Mouse (Mus musculus): Measurements from ENCODE around the gene Aoc3.
"Not testable (repeated sequence)": the region's sequence is repeated elsewhere in the genome, so short reads cannot be mapped to it uniquely, and the experiment has no call there.

The Aoc3 gene

DNA sequence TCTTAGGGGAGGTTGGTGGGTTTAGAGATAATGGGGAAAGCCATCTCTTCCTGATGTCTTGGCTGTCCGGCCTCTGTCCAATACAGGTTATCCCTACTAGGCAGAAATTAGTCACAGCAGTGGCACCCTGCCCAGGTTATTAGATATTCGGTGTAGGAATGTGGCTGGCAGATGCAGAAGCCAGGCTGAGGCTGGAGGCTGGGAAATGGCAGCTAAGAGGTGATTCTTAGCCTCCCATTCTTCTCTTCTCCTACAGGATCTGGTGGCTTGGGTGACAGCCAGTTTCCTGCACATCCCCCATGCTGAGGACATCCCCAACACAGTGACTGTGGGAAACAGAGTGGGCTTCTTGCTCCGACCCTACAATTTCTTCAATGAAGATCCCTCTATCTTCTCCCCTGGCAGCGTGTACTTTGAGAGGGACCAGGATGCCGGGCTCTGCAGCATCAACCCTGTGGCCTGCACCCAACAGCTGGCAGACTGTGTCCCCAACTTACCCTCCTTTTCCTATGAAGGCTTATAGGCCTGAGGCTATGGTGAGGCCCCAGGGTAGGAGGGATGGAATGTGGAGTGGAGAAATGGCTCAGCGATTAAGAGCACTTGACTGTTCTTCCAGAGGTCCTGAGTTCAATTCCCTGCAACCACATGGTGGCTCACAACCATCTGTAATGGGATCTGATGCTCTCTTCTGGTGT is 1.3 kb upstream of the Aoc3 start:
- peak; percentile 69 for DNase-seq (ENCODE audit: low read depth)

DNA sequence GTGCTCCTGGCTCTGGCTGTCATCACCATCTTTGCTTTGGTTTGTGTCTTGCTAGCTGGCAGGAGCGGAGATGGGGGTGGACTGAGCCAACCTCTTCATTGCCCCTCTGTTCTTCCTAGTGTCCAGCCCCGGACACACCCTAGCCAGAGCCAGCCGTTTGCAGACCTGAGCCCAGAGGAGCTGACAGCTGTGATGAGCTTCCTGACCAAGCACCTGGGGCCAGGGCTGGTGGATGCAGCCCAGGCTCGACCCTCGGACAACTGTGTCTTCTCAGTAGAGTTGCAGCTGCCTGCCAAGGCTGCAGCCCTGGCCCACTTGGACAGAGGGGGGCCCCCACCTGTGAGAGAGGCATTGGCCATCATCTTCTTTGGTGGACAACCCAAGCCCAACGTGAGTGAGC is 556 bp downstream of the Aoc3 start:
- DNase-seq (ENCODE audit: low read depth) = not testable (repeated sequence)

DNA sequence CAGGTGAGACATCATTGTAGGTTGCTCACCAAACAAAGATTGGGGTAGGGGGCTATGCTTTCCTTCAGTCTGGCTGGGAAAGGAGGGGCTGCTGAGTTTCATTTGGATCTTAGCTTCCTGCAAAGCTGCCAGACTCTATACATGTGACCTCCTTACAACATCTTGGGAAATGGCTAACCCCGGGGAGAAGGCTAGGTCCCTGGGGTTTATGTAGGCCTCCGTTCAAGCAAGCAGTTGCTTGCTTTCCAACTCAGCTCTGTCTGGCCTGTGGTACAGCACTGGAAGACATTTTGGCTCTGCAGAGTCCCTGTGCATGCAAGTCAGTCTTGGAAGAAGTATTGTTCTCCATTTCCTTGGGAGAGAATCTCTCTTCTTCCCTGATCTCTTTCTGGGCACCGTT is 2.1 kb downstream of the Aoc3 start:
- no peak for DNase-seq (ENCODE audit: low read depth)

DNA sequence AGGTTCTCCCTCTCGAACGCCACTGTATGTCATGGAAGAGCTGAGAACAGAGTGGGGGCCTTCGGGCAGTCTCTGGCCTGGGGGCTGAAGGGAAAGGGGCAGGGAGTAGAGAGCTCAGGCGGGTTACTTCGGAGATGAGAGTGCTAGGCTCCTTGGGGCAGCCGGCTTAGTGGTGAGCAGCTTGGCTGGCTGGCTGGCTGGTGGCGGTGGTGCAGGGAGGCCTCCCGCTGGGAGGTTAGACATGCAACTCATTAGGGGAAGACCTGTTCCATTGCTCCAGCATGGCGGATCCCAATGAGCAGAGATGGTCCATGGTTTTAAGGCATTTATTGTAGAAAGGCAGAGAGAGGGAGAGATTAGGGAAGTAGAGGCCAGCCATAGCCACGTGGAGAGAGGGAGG is 3.6 kb downstream of the Aoc3 start:
- DNase-seq (ENCODE audit: low read depth) = no peak

DNA sequence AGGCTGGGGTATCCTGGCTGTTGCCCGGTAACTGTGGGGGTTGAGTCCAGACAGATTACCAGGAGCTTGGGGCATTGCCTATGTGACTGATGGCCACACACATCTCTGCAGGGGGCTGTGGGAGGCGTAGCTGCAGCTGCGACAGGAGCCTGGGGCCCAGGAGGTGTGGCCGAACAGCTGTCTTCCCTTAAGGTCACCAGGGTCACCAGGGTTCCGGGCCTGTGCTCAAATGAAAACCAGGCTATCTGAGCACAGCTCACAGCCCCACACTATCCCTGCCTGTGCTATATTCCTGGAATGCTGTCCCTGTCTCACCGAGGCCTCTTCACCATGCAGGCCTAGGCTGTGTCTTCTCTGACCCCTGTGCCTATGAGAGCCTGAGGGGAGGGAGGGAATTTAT is 4.1 kb downstream of the Aoc3 start:
- no peak for DNase-seq (ENCODE audit: low read depth)

DNA sequence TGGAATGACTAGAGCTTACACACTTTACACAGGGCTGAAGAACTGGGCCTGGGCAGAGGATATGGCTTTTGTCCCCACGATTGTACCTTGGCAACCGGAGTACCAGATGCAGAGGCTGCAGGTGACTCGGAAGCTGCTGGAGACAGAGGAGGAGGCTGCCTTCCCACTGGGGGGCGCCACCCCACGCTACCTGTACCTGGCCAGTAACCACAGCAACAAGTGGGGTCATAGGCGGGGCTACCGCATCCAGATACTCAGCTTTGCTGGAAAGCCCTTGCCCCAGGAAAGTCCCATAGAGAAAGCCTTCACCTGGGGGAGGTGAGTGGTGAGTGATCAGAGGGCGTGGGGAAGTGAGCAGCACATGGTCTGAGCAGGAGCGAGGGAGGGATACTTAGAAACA is 5.3 kb downstream of the Aoc3 start:
- no peak for DNase-seq (ENCODE audit: low read depth)

DNA sequence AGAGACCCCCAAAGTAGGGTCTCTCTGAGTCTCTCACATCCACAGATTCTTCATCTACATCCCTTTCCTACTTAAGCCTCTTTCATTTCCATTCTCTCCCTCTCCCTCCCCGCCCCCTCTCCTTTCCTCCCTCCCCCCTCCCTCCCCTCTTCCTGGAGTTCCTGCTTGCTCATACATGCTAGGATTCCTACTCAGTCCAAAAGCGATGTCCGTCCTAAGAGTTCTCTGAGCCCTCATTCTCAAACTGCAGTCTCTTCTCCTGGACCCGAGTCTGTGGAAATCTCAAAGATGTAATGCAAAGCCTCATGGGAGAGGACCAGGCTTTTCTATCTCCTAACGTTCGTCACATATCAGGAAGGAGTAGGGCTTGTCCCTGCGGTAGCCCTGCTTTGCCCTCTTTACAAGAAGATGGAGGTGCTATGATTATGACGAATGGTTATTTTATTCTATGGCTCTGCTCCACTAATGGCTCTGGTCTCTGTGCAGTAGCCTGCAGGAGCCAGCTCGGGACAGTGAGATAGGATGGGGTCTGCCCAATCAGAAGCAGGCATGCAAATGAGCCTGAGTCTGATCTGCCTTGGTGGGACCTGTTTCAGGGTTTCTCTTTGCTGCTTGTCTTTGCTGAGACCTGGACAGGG is 7.8 kb downstream of the Aoc3 start:
- no peak for DNase-seq (ENCODE audit: low read depth)

DNA sequence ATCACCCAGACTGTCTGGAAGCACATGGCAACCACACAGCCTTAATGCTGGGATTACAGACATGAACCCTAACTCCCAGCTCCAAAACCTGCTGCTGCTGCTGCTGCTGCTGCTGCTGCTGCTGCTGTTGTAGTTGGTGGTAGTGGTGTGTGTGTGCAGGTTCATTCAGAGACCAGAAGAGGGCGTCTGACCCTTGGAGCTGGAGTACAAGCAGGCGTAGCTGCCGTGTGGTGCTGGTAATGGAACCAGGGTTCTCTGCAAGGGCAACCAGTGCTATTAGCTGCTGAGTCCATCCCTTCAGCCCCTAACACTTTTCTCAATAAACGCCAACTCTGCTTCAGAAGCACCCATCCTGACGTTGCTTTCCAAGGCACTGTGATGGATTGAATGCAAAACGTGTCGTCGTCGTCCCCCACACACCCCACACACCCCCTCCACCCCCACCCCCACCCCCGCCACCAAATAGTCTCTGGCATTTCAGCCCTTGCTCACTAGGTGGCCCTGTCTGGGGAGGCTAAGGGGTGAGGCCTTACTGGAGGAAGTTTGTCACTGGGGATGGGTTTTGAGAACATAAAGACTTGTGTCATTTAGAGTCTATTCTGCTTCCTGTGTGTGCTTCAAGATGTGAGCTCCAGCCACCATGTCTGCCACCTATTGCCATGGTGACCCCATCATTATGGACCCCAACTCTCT is 16.8 kb downstream of the Aoc3 start:
- no peak for DNase-seq (ENCODE audit: low read depth)

DNA sequence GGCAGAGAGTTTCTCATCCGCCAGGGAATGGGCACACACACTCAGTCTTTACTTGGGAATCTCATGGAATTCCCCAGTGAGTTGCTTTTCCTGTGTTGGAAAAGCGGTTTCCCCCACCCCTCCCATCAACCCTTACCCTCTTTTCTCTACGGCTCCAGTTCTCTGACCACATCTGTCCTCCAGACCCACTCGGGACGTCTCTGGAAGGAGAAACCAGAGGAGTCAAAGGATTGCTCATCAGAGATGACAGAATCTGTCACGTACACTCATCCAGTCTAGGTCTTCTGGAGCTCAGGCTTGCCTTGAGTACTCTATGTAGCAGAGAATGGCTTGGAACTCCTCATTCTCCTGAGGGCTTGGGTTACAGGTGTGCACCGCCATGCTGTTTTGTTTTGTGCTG is 18.4 kb downstream of the Aoc3 start:
- no peak for DNase-seq (ENCODE audit: low read depth)

DNA sequence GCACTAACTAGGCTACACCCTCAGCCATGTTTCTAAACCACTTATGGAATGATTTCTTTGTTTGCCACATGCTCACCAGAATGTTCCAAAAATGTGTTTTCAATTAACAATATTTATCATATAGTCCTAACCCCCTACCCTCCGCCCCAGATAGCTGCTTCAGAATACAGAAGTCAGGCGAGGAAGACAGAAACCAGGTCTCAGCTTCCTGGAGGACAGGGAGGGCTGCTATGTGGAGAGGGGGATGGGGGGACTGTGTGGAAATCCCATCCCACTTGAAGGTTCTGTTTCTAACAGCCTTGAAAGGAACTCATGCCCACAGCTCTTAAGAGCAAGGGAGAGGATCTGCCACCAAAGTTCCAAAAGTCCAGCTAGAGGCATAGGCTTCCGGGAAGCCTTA is 18.8 kb downstream of the Aoc3 start:
- no peak for DNase-seq (ENCODE audit: low read depth)

DNA sequence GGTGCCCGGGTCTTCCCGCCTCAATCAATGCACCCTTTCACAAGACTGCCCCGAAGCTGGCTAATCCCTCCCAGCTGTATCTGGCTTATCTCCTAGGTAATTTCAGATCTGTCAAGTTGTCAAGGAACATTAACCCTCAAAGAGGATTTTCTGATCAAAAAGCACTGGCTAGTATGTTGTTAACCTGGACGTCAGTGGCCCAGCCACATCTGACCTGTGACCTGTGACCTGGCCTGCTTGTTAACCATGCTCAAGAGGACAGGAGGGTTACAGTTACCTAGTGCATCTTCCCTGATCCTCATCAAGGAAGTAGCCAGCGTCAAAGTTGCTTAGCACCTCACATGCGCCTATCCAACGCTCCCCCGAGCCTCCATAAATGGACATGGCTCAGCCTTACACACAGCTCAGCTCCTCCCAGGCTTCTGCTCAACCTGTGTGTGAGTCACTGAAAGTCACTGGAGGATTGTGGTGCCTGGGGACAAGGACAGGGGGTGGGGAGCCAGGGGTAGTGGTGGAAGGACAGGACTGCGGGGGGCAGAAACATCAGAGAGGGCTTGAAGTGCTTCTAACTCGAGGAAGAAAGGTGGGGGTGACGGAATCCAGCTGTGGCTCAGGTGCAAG is 20.8 kb downstream of the Aoc3 start:
- no peak for DNase-seq (ENCODE audit: low read depth)

DNA sequence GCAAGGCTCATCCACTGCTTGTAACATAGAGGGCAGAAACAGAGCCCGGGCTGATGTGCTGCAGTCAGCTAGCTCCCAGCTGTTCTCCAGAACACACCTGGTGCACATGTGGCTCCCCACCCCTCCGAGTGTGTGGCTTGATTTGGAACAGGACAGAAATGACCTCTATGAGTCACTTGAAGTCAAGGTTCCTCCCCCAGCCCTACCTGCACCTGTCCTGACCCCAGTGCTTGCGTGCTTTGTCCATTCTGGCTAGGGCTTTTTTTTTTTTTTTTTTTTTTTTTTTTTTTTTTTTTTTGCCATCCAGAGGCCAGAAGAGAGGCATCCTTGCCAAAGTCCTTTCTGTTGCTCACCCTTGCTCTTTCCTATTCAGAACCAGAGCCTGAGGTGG is 21.3 kb downstream of the Aoc3 start:
- no peak for DNase-seq (ENCODE audit: low read depth)

DNA sequence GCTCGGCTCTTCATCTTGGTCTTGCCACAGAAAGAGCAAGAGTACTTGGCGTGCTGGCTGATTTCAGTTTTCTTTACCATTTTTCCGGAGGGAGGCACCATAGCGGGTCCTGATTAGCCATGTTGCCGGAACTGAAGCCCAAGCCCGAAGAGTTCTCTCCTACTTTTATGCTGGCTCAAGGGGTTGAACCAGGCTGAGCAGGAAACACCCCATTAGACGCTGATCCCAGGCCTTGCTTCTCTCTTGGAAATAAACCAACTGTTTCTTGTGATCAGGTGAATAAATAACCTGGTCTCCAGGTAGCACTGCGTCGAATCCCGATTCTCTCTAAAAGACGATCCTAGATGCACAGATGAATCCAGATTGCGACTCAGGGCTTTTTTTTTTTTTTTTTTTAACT is 23.0 kb downstream of the Aoc3 start:
- no peak for DNase-seq (ENCODE audit: low read depth)

DNA sequence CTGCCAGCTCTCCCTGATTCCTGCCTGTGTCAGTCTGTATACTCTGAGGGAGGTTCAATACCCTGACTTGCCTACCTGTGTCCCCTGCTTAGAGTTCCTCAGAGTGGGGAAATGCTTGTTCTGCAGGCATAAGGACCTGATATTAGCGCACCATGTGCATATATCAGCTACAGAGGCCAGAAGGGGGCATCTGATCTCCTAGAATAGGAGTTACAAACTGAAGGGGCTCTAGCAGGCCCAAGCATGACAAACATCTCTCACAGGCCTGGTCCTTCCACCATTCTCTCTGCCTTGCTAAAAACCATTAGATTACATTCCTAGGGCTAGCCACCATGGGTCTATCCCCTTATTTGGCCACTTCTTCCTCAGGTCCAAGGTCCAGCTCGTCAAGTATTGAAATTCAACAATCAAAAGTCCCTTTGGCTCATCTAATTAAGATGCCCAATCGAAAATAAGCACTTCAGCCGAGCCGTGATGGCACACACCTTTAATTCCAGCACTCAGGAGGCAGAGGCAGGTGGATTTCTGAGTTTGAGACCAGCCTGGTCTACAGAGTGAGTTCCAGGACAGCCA is 24.1 kb downstream of the Aoc3 start:
- DNase-seq (ENCODE audit: low read depth) = no peak

DNA sequence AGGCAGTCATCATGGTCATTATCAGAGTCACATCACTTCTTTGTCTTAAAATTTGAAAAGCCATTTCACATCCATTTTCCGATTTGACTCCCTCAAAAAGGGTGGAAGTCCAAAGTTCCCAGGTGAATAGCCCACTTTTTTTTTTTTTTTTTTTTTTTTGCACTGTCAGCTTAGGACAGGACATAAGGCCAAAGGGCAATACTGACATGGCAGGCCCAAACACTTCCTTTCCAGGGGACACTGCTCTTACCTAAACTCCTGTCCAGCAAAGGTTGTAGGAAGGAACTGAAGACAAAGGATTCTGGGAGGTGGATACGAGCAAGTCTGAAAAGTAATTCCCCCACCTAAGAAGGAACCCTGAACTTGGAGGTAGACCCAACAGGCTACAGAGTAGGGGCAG is 25.5 kb downstream of the Aoc3 start:
- no peak for DNase-seq (ENCODE audit: low read depth)

DNA sequence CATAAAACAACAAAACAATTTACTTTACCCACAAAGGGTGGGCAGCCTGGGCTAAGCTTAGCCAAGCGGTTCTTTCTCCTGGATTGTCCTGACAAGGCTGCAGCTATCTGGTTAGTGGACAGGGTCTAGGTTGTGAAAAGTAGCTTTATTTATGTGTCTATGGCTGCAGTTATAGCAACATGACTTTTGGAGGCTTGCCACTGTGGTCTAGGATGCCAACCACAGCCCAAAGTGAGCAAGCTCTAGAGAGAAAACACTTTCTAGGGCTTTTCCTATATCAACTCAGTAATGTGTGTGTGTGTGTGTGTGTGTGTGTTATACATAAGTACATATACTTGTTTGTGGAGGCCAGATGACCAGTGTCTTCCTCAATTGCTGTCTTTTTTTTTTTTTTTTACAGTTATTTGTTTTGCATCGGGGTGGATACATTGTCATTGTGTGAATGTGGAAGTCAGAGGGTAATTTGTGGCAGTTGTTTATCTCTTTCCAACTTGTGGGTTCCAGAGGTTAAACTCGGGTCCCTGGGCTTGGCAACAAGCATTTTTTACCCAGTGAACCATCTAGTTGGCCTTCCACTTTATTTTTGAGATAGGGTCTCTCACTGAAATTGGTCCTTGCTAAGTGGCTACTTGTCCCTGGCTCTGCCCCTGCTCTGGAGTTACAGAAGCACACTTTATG is 27.2 kb downstream of the Aoc3 start:
- DNase-seq (ENCODE audit: low read depth) = peak; percentile 17

DNA sequence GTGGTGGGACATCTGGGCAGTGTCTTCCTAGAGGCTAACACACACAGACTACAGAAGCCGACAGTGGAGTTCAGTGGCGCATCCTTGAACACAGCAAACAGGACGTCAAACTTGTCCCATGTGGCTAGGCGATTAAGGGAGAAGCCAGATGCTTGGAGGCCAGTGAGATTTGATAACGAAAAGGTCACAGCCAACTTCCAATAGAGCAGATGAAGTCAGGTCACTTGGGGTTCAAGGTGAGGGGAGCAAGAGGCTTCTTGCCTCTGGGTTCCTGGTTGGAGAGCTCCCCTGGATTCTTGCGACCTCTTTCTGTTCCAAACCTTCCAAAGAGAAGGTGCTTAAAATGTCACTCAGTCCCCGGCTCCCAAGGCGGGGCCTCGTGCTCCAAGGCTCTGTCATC is 29.4 kb downstream of the Aoc3 start:
- no peak for DNase-seq (ENCODE audit: low read depth)

DNA sequence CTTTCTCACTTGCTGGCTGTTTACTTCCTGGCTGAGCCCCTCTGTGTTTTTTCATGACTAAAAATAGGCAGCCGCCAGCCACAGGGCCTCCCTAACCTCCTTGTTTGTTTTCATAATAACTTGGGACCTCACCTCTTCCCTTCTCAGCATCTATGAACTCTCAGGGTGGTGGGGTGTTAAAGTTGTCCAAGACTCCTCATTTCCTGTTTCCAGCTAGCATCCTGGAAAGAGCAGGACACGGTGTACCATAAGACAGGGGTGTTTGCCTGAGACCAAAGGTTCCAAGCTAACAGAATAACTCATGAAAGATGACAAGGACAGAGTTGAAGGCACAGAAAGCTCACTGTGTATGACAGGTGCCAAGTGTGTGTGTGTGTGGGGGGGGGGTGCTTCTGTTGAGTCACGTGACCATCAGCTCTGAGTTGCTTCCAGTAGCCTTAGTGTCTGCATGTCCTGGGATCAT is 30.3 kb downstream of the Aoc3 start:
- no peak for DNase-seq (ENCODE audit: low read depth)

DNA sequence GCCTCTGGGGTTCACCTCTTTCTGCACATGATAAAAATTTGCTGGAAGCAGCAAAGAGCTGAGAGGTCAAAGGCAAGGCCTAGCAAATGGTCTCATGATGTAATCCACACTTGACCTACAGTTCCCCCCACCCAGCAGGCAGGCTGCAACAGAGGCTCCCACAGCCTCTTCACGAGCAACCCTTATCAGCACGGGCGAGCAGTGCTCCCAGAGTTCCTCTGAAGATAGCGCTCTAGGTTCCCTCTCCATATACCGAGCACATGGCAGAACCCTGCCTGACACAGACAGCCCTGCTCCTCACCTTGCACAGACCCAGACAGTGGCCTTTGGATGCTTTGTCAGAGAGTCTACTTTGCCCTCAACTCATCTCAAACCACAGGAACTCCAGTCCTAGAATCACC is 34.1 kb downstream of the Aoc3 start:
- DNase-seq (ENCODE audit: low read depth) = no peak

DNA sequence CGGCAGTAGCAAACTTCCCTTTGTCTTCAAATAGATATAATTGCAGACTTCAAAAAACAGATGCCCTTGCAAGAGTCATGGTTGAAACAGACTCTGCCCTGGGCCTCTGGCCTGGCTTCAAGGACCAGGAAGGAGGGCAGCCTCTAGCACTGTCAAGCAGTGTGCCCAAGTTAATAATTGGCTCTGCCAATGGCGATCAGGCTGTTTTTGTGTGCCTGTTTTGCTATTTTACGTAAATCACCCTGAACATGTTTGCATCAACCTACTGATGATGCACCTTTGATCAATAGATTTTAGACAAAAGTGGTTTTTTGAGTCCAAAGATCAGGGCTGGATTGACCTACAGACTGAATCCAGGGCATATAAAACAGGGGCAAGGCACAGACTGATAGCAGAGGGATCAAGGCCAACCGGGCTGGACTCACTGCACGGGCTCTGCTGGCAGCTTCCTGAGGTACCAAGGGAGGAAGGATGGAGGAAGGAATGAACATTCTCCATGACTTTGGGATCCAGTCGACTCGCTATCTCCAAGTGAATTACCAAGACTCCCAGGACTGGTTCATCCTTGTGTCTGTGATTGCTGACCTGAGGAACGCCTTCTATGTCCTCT is 37.0 kb downstream of the Aoc3 start, which contains the start of gene G6pc:
G6pc (plus strand) TSS at position 236 of the 610 bp plus-strand sequence.
- DNase-seq (ENCODE audit: low read depth) = no peak

DNA sequence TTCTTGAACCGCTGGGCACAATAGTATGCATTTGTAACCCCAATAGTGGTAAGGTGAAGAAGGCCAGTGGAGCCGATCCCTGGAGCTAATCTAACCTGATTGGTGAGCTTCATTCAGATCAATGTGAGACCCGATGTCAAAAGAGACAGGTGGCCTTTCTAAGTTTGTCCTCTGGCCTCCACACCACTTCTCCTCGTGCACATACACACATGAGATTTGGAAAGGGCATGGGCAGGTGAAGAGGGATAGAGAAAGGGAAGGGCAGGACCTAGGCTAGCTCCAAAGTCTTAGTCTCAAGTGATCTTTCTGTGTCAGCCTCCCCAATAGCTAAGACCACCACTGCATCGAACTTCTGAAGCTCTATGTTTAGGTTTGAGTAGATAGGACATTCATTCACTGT is 39.7 kb downstream of the Aoc3 start:
- DNase-seq (ENCODE audit: low read depth) = no peak
